Mouse (Mus musculus): ENCODE measurements around the gene Kcmf1. TPM values are rescaled to one million over a fixed set of nuclear protein-coding genes. Genes with fewer than 3 reads are reported as not detected.
"Not testable (repeated sequence)": the region's sequence is repeated elsewhere in the genome, so short reads cannot be mapped to it uniquely, and the experiment has no call there.

The Kcmf1 gene
- total RNA-seq, 2 experiments from 2014 or later = 150 TPM

DNA sequence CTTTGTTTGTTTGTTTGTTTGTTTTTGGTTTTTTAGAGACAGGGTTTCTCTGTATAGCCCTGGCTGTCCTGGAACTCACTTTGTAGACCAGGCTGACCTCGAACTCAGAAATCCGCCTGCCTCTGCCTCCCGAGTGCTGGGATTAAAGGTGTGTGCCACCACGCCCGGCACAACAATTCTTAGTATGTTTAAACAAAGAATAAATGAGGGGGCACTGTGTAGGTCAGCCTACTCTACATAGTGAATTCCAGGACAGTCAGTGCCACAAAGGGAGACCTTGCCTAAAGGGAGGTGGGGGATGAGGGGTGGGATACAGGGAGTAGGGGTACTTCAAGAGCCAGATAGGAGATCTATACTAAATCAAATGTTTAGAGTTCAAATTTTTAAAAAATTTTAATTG is 37.1 kb downstream of the Kcmf1 start:
- DNase-seq; intact Hi-C loops (cut with DNase I): not testable (repeated sequence)

DNA sequence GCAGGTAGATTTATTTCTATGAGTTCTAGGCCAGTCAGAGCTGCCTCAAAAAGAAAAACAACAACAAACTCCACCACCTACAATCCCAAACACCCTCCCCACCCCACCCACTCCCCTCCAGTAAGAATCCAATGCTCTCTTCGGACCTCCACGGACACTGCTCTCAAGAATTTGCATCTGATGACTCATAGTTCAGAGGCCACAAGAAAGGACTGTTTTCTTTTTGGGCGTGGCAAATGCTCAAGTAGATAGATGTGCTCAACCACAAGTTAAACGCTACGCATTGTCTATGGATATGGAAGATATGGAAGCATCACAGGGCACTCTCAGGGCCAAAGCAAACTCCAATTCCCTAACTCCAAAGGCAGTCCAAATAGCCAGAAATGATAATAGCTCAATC is 45.5 kb downstream of the Kcmf1 start:
- no peak for DNase-seq
- intact Hi-C loops (cut with DNase I) = loop anchor here (5.0 kb wide), 1 partner anchor 38 kb away; no protein-coding TSS in a partner anchor

DNA sequence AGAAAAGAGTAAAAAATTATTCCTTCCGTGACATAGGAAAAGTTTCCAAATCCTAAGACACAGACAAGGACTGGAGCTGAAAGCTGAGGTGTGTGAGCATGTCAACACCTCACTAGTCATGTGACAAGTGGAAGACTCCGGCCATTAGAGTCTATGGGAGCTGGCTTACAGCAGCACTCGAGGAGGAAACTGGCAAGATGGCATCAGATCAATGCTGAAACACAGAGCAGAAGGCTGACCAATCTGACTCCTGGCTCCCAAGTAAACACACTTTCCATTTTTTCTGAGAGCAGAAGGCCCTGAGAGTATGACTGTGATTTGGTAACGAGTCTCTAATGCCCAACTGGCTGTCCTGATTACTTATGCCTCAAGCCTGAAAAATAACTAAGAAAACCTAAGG is 47.6 kb downstream of the Kcmf1 start:
- no peak for DNase-seq
- intact Hi-C loops (cut with DNase I) = loop anchor here (5.0 kb wide), 1 partner anchor 40 kb away; no protein-coding TSS in a partner anchor

DNA sequence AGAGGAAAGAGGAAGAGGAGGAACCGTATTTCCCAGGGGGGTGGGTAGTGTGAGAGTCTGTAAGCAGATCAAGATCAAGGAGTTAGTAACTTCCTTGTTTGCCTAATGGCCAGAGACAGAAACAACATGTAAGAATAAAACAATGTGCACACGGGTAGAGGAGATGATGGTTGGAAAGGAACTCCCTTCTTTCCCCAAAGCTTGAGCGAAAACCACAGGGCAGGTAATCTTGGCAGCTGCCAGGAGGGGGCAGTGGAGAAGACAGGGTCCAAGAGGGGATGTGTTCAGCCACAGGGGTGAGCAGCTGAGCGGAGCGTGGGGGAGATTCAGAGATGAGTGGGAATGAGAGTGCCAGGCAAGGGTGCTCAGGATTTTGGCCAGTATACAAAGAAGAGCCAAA is 48.1 kb downstream of the Kcmf1 start:
- intact Hi-C loops (cut with DNase I) = loop anchor here (5.0 kb wide), 1 partner anchor 41 kb away; no protein-coding TSS in a partner anchor

DNA sequence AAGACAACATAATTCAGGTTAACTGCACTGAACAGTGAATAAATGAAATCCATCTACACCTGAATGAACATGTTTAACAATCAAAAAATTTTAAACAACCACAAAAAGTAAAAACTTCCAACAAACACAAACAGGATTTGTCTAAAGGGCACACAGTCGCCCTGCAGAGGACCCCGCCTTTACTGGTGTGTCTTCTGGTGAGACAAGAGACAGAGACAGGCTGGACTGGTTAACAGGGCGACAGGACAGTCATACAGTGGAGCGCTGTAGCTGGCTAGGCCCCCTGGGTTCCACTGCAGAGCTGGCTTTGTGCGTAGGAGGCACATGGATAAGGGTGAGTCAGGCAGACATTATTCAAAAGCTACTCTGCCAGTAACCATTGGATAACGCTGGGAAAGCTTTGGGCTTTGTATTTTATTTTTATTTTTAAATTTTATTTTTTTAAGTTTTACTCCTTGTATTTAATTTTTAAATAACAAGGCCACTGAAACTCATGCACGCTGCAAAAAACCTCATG is 57.7 kb downstream of the Kcmf1 start:
- no peak for DNase-seq
- intact Hi-C loops (cut with DNase I) = no loop called here

More for the DNA sequence above, 48.1 kb downstream of the Kcmf1 start:
- no peak for DNase-seq

DNA sequence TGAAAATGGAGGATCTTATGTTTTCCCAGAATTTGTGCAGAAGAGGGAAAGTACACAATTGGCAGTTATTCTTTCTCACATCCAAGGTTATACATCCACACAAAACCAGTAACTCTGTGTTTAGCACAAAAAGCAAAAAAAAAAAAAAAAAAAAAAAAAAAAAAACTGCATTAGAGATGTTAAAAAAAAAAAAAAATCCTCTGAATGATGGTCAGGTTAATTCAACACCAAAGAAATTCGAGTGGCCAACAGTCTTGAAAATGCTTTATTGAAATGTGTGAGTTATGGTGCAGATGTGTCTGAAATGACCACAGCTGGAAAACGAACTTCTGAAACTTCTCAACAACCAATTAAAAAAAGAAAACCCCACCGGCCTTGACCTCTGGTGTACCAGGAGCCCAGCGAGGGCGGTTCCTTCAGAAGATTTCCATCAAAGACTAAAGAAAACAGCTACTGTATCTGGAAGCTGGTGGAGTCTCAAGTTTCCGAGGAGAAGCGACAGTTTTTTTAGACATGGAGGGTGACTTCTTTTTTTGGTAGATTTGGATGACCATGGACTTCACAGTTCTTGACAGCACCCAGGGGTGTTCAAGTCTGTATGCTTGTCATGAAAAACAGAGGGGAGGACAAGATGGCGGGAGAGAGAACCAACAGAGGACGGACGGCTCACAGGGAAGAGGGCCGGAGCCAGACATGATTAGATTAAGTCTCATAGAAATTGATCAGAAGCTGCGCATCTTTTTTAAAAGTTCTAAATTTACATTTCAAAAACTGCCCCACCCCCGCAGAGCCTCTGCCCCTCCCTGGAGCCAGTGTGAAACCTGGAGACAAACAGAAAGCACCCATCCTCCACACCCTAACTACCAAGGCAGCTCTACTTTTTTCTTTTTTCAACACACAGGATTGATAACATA is 58.7 kb downstream of the Kcmf1 start:
- DNase-seq = no peak
- intact Hi-C loops (cut with DNase I) = no loop called here

DNA sequence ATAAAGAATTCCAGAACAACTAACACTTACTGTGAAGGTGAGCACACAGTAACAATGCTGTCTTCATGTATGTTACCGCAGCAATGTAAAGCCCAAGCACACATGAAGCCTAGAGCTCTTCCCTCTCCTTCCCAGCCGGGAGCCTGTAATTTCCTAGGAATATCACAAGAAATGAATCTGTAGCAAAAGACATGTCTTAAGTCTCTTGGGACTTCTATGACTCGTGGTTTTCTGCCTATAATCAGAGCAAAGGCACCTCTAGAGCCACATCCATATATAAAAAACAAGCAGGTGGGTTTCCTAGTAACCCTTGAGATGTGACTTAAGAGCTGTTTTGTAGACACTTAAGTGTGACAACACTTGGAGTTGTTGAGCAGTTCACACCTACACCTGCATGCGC is 62.0 kb downstream of the Kcmf1 start:
- intact Hi-C loops (cut with DNase I) = no loop called here
- no peak for DNase-seq

DNA sequence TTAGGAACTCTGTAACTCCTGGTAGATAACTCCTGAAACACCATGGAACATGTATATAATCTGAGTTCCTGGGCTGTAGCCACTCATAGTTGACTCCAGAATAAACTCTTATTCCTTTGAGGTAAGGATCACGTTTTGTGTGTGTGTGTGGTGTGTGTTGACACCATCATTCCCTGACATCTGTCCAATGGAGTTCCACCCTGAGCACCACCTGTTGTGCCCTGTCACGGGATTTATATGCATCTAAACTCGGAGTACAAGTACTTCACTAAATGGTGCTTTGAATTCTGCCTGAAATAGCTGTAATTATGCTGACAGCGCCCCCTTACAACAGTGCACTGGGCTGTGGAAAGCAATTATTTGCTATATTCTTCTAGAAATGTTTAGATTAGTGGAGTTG is 65.3 kb downstream of the Kcmf1 start:
- intact Hi-C loops (cut with DNase I) = loop anchor here (5.0 kb wide), 1 partner anchor 197 kb away; no protein-coding TSS in a partner anchor
- DNase-seq = no peak

DNA sequence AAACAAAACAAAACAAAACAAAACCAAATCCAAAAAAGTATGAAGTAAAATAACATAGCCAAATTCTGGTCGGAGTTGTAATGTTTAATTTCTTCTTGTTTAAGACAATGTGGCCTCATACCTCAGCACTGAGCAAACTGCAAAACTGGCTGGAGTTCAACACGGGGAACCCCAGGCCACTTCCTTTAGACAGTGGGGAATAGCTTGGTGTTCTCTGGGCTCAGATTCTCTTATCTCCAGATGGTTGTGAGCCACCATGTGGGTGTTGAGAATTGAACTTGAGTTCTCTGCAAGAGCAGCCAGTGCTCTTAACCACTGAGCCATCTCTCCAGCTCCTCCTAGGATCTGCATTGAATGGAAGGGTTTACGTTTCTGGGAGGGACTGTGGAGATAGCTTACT is 67.9 kb downstream of the Kcmf1 start:
- no peak for DNase-seq
- intact Hi-C loops (cut with DNase I) = loop anchor here (5.0 kb wide), 1 partner anchor 195 kb away; no protein-coding TSS in a partner anchor

DNA sequence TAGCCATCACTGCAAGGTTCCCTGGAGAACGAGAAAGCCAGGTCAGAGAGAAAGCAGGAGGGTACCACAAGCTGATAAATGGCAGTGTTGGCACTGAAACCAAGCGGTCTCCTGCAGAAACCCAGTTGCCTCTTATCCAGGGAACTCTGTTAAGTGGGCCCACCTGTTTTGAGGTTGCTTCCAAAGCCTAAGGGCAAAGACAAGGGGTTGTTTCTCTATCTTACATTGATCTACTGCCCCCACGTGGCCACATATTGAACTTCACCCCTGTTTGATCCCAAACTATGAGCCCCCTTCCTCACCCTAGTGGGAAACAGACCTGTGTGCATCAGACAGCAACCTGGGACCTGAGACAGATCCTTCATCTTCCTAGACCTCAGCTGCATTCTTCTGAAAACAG is 68.5 kb downstream of the Kcmf1 start:
- intact Hi-C loops (cut with DNase I) = loop anchor here (5.0 kb wide), 1 partner anchor 194 kb away; no protein-coding TSS in a partner anchor

DNA sequence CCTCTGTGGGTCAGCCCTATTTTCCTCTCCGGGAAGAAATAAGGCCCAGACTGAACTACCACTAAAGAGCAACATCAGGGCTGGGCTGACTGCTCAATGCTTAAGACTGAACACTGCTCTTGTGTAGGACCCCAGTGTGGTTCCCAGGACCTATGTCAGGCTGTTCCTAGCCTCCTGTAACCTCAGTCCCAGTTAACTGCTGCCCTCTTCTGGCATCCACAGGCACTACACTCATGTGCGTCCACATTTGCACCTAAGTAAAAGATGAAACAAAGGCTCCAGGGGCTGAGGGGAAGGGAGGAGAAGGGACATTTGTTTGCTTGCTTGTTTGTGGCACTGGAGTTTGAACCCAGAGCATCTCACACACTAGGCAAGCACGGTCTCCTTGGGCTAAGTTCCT is 70.9 kb downstream of the Kcmf1 start:
- no peak for DNase-seq
- intact Hi-C loops (cut with DNase I) = no loop called here

More for the DNA sequence above, 68.5 kb downstream of the Kcmf1 start:
- DNase-seq = peak; percentile 45 to 47

DNA sequence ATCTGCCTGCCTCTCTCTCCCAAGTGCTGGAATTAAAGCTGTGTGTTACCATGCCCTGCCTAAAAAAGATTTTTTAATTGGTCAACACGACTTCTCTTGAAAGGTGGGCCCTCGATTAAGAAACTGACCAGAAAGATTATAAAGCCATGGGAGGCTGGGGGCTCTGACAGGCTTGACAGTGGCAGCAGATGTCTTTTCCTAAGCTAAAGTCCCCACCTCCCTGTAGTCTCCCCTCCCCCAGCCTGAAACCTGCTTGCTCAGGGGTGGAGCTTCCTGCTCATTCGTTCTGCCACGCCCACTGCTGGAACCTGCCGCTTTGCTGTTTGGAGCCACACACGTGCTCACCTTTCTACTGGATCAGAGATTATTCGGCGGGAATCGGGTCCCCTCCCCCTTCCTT is 71.7 kb downstream of the Kcmf1 start:
- intact Hi-C loops (cut with DNase I) = not testable (repeated sequence)

DNA sequence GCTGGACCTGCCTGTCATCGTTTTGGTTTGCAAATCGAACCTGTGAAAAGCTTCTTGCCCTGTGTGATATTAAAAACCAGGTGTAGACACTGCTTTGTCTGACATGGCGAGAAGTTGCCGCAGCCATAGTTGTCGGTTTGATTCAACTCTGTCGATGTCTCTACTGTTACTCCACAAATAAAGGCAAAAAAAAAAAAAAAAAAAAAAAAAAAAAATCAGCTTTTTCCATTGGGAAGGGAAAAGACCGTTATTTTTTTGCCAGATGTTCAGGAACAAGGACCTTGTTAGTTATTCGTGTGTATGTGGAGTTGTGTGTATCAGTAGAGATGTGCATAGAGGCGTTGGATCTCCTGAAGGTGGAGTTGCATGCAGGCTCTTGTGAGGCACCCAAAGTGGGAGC is 74.0 kb downstream of the Kcmf1 start:
- DNase-seq = no peak

More for the DNA sequence above, 71.7 kb downstream of the Kcmf1 start:
- DNase-seq = not testable (repeated sequence)

DNA sequence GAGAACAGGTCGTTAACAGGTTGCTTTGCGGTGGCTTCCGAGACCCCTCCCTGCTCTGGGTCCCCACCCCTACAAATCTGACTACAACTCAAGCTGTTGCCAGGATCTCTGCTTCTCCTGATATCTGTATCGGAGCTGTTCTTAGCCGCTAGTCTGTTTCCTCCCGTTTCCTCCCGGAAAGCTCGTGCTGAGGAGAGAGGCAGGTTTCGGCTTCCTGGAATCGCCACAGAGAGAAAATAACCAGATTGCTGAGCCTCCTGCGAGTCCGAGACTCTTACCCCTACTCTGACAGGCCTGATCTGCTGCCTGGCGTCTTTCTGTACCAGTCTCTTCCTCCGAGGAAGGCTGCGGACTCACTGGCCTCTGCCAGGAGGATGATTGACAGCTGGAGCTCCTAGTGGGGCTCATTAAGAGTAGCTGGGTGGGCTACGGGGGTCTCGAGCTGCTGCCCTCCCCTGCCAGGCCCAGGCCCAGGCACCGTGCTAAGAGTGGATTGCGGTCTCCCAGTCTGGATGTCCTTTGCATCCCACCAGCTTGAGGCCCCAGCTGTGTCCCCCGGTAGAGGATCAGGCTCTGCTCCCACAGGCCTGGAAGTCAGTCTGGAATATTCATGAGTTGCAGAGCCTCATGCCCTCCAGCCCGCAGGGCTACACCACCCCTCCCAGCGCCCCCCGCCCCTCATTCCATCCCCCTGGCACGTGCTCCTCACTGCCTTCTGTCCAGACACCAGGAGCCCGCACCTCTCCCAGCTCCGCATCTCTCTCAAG is 74.6 kb downstream of the Kcmf1 start:
- intact Hi-C loops (cut with DNase I) = no loop called here
- no peak for DNase-seq

More for the DNA sequence above, 74.0 kb downstream of the Kcmf1 start:
- intact Hi-C loops (cut with DNase I) = no loop called here

DNA sequence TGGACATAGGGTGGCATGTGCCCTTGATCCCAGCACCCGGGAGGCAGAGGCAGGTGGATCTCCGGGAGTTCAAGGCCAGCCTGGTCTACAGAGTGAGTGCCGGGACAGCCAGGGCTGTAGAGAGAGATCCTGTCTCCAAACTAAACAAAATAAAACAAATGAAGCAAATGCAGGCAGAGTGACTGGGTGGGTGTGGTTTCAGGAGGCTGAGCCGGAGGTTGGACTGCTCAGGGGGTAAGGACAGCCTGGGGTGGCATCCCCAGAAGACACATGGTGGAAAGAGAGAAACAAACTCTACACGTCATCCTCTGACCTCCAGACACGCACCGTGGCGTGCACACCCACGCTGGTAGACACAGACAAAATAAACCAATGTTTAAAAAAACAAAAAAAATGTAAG is 86.3 kb downstream of the Kcmf1 start:
- intact Hi-C loops (cut with DNase I) = no loop called here
- no peak for DNase-seq

DNA sequence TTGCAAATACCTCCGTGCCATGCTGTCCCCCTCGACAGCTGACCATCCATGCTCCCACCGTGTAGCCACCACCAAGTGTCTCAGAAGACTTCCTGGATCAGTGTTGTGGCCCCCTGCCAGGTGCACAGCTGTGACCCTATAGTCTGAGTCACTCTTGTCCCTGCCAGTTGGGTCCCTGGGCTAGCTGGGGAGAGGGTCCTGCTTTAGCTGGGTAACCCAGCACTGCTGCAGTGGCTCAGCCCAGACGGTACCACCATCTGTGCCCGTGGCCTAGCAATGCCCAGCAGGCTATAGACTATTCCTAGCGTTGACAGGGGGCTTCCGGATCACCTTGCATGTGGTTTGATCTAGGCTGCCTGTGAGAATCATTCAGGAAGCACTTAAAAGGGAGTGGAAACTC is 89.5 kb downstream of the Kcmf1 start:
- intact Hi-C loops (cut with DNase I) = no loop called here
- DNase-seq = no peak

DNA sequence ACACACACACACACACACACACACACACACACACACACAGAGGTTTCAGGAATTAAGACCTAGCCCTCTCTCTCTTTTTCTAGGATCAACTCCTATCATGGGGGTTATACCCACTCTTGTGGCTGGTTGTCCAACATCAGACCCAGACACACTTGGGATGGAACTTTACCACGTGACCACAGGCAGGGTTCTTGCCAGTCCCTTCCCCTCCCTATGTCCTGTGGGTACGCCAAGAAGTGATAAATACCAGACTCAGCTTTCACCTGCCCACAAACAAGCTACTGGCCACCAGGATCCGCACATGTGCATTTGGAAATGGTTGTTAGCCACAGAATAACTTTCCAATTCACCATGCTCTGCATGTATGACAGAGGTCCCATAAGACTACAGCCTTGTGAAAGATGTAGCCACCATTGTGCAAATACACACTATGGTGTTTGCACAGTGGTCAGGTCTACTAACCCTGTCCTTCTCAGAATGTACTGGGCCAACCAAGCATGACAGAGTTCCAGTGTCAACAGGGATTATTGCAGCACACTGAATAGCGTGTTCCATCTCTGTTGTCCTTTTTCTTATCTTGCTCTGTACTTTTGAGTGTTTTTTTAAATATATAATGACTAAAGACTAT is 90.1 kb downstream of the Kcmf1 start:
- no peak for DNase-seq
- intact Hi-C loops (cut with DNase I) = no loop called here

DNA sequence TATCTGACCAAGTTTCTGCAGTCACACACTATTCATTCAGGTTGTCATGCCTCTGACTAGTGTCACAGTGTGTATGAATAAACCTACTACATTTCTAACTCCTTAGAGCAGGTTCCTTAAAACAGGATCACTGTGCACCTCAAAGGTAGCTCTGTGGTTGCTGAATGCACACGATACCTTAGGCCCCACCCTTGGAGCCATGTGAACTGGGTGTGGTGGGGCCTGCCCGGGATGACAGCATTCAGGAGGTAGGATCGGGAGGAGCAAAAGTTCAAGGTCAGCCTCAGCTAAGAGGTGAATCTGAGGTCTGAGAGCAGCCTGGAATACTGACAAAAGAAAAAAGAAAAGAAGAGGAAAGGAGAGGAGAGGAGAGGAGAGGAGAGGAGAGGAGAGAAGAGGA is 91.4 kb downstream of the Kcmf1 start:
- intact Hi-C loops (cut with DNase I) = no loop called here
- no peak for DNase-seq

DNA sequence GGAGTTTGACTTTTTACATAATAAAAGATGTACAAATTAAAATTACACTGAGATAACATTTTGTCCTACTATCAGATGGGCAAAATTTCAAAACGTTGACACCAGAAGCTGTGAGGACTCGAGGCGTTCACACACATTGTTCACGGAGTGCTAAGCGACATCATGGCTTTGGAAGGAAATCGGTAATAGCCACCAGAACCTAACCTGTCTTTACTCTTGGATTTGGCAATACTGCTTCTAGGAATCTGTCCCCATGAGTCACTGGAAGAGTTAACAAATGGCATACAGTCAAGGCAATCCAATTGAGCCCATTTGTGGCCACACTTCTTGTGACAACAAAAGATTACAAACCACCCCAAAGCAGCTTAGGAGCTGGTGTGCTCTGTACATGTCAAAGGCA is 96.1 kb downstream of the Kcmf1 start:
- intact Hi-C loops (cut with DNase I) = no loop called here
- DNase-seq = no peak

DNA sequence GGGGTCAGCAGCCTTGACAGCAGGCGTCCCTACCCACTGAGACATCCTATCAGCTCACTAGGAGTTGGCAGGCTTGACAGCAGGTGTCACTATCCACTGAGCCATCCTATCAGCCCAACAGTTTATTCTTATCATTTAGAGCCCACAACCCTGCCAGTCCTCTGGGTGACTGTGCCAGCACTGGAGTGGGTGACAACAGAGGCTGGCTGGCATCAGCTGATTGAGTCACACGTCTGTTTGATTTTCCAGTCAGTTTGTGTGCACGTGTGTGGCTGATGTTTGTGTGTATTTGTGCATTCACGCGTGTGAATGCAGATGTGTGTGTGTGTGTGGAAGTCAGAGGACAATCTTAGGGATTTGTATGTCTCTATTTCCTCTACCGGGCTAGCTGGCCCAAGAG is 97.7 kb downstream of the Kcmf1 start:
- no peak for DNase-seq
- intact Hi-C loops (cut with DNase I) = no loop called here

DNA sequence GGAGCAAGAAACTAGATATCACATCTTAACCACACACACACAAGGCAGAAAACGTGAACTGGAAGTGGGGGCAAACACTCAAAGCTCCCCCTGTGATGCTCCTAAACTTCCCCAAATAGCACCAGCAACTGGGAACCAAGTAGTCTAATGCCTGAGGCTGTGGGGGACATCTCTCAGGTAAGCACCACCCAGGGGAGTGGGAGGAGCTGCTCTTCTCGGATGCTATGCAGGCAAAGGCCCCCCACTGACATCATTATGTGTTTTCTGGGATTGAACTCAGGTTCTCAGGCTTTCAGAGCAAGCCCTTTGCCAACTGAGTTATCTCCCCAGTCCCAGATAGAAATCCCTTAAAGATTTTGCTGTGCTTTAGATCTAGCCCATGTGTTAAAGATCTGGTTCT is 99.1 kb downstream of the Kcmf1 start:
- DNase-seq = no peak
- intact Hi-C loops (cut with DNase I) = no loop called here

Data from gastrocnemius, postnatal 36 days (tissue).